Mouse (Mus musculus) urinary bladder, adult 2 months (tissue): ENCODE measurements around the gene Trim7. TPM values are rescaled to one million over a fixed set of nuclear protein-coding genes. Genes with fewer than 3 reads are reported as not detected.
"Not testable (repeated sequence)": the region's sequence is repeated elsewhere in the genome, so short reads cannot be mapped to it uniquely, and the experiment has no call there.

Source experiments
- DNase-seq: peaks from one replicate; pipeline ENCODE4 v3.0.0; 2022; ENCODE audit warnings: low spot score
- polyA plus RNA-seq: library from polyadenylated mRNA; depleted of rRNA; stranded (reverse); fragments of >200 nt; gene quantifications from 2 replicates; pipeline ENCODE4 v1.2.3, GENCODE M21; 2012

Trim7 gene
- polyA plus RNA-seq, 1 experiment, result 16.1 TPM

DNA sequence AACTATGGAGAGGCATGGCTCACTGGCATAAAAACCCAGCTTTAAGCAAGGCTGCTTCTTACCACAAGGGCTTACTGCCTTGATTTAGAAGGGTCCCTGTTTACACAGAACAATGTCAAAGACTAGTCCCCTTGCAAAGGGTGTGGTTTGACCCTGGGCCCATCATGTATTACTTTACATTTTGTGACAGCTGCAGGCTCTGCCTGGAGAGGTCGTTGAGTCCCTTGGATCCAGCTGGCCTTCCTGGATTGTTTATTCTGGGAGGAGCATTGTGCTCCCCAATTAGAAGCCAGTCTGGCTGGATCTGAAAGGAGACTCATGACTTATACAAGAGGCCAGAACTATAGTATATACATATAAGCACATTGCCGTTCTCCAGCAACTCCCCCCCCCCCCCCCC, 24.3 kb downstream of the Trim7 start:
- no peak for DNase-seq

DNA sequence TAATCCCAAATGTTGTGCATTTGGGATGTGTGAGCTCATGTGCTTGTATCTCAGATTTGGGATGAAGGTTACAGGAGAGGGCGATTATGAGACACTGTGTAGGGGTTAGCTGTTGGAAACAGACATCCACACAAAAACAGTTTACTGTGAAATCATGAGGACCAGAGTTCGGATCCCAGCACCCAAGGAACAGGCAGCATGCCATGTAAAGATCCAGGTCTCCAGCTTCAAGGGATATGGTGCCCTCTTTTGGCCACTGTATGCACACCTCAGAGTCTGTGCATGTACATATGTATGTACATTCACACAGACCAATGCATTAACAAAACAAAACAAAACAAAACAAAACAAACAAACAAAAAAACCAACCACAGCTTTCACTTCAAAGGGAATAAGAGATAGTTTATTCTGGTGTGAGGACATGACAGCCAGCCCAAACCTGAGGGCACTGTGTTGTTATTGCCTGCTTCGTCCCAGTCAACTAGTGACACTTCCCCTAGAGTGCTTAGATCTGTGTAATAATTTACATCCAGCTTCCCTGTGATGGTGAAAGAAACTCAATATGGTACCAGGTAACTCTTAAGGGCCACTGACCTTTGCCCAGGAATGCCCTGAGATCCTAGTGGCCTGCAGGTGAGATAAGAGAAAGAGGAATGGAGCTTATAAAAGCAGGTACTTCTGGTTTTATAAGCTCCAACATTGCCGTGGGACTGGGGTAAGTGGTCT, 25.5 kb downstream of the Trim7 start:
- no peak for DNase-seq

DNA sequence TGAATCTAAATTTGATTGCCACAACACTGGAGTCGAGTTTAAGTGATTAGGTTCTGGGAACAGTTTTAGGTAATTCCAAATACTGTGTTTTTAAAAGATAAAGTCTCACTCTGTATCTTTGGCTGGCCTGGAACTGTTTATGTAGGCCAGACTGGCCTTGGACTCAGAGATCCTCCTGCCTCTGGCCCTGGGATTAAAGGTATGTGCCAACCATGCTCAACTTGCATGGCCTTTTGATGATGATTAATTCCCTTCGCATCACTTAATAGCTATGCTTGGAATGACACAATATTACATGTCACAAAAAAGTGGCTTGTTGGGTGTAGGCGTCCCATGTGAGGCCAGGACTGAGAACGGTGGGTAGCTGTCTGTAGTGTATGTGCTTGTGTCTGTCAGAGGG, 26.2 kb downstream of the Trim7 start:
- DNase-seq, result no peak

DNA sequence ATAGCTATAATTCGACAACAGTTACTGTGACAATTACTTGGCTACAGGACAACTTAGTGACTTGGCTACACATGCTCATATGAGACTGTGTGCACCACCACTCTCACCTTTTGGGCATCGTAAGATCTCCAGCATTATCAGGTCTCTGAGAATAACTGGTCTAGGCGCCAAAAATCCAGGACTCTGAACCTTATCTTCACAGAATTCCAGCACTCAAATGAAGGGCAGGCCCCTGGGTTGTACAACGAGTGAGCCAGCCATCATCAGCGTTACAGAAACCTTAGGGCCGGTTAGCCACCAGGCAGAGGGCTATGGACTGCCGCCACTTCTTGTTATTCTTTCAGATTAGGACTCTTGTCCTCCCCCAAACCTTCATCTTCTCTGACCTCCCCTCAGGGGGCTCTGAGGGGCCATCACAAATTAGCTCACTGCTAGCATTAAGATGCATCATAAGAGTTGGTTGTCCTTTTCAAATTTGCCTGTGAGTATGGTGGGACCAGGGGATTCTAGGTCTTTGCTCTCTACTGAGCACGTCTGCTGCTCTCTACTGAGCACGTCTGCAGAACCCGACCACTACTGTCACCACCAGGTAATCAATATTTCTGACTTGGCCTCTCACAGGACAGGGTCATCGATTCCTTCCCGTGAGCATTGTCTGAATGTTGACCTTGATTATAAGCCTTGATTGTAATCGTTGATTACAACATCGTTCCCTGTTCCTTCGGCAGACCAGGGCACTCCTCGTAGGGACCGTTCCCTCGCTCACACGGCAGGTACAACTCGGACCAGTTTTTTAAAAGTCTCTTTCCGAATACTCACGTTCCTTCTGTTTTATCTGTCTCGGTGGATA, 26.9 kb downstream of the Trim7 start:
- DNase-seq, result no peak

DNA sequence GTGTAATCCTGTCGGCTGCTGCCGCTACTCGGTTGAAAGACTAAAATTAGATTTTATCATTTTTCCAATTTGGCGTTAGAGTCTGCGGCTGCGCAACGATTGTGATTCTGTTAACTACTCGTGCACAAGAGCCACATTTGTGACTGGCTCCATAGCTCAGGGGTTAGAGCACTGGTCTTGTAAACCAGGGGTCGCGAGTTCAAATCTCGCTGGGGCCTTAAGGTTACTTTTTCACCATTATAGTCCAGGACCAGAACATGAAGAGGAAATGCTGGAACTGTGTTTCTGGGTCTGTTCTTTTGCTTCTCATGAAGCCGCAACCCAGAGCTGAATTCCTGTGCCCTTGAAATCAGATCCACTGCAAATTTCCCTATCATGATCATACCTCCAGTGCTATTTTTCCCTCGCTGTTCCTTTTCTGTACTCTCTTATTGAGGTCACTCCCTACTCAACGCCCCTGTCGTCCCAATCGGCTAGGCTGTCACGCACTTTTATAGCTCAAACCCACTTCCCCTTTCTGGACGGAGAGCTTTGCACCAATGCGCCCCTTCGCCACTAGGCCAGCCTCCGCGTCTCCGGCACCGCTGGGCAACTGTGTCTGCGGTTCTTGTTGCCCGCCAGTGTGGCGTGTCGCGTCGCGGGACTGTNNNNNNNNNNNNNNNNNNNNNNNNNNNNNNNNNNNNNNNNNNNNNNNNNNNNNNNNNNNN, 27.7 kb downstream of the Trim7 start:
- DNase-seq, result peak; percentile 93

DNA sequence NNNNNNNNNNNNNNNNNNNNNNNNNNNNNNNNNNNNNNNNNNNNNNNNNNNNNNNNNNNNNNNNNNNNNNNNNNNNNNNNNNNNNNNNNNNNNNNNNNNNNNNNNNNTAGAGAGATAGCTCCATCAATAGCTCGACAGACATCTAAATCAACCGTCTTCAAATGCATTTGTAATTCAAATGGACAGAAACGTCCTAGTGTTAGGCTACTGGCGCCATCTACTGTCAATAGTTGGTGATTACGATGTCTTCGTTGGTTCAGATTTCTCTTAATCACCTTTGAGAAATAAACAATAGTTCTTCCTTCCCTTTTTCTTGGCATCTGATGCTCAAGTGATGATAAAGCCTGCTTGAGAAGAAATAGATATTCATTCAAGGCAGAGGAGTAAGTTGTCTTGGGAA, 33.1 kb downstream of the Trim7 start:
- no peak for DNase-seq

DNA sequence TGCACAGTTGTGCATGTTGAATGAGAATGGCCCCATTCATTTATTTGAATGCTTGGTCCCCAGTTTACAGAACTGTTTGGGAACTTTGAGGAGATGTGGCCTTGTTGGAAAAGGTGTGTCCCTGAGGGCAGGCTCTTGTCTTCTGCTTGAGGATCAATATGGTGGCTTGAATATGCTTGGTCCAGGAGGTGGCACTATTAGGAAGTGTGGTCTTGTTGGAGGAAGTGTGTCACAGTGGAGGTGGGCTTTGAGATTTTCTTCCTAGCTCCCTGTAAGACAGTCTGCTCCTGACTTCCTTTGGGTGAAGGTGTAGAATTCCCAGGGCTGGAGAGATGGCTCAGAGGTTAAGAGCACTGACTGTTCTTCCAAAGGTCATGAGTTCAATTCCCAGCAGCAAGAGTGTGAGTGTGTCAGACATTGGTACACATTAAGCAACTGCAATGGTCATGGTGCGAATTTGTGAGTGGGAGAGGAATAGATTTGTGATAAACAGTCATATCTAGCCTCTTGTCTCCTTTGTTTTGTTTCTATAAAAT, 36.9 kb downstream of the Trim7 start:
- DNase-seq, result no peak

DNA sequence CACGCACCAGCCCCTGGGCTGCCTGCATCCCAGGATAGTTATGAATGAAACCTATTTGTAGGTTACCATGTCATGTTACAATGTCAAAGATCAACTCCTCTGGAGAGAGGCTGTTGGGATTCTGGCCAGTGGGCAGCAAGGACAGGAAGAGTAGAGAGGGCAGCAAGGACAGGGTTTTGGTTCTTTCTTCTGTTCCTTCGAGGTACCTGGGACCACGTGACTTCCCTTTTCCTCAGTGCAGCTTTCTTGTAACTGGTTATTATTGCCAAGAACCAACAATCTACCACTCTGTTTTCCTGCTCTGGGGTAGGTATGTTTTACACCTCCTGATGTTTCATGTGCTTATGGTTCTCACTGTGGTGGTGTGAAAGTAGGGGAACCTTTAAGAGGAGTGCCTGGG, 37.9 kb downstream of the Trim7 start:
- no peak for DNase-seq

DNA sequence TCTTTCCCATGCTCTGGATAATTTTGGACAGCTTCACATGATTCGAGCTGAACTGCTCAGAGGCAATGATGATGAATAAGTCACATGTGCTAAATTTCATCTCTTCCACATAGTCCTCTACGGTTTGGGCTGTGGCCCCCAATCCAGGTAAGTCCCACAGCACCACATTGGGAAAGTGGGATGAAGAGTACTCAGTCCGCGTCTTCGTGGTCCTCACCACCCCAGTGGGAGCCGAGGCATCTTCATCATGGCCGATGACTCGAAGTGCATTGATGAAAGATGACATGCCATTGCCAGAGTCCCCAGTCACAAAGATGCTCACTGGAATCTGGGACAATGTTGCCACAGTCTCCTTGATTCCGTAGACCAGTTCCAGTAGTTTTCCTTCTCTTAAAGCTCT, 40.5 kb downstream of the Trim7 start:
- DNase-seq, result no peak

DNA sequence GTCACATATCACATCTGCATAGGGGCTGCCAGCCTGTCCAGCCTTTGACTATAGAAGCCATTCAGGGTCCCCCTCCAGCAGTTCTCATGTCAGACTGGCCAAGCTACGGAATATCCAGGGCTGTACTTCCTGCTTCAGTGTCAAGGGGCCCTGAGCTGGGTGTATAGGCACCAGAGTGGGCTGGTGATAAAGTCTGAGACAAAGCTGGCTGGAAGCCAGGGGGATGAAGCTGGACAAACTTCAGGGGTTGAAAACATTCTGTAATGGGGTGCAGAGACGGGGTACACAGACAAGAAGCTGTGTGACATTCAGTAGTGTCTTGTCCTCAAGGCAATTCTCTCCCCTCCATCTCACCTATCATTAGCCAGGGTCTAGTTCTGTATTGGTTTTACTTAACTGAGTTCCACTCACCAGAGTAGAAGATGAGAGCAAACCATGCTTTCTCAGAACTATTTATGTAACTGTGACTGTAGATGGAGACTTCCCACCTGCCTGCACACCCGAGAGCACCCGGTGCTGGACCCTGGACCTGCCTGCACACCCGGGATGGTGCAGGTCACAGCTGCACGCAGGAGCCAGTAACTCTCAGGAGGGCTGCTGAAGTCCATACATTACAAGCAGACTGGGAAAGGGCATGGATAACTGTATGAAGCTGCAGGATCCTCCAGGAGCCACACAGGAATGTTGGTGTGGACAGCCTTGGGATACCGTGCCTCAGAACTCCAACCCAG, 43.6 kb downstream of the Trim7 start:
- DNase-seq, result no peak

DNA sequence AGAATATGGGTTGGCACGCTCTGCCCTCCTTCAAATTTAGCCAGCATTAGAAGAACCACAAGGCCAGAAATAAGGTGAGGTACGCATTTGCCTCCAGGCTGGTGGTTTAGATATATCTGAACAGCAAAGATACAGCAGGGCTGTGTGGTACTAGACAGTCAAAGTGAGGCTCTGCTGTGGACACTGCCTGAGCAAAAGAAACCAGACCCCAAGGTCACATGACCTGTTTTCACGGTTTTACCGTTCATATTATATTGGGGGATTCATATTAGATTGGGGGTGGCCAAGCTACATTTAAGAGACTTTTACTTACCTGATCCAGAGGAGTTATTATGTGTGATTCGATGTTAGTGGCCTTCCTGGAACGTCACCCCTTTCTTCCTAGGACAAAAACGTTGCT, 44.8 kb downstream of the Trim7 start:
- DNase-seq, result no peak

DNA sequence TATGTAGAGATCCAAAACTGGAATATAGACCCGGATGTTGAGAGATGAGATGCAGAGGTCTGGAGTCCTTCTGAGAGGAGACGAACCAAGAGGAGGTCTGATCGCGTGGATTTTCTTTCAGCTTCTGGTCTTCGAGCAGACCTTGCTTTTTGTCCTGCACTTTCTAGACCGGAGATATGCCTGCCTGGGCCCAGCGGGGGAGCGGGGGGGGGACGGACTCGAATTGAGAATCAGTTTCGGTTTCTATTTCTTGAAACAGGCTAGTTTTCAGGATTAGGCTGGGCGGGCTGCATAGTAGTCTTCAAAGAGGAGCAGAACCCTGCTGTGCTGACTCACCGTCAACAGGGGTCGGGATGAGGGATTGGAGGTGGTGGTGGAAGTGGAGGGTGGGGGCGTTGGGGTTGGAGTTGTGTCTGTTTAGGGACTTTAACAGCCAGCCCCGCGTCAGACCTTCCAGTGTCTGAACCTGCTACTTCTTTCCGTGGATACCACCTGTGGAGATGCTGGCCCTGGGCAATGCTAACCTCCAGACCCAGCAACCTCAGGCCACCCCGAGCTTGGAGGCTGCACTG, 45.3 kb downstream of the Trim7 start, which contains the start of gene Irgm1:
TSS of gene Irgm1 (minus strand) at position 483 of the 572 bp plus-strand sequence.
- no peak for DNase-seq

DNA sequence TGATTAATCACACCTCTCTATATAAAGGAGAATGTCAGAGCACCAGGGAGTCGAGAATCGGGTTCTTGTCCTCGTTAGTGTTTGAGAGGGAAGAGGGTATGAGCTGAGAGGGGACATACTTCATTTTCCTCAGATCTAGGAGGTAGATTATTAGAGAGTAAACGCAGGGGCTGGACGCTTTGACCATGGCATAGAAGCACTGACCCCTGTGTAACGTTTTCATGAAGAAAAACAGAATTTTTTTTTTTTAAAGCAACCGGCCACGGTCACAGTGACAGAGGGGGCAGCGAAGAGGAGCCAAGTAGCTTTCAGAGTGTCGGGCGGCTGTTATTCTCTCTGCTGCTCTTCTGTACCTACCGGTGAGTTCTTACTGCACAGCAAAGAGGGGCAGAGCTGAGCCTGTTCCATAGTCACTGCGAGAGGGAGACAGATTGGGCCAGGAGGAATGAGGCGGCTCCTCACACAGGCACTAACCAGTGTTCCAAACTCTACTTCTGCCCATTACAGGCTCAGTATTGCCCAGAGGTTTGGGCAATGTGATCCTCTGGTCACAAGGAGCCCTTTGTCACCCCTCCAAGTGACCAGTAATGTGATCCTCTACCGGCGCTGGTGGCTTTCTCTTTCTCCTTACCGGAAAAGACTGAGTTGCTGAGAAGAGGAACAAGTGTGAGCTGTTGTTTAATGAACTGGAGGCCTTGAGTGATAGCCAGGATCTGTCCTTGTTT, 46.0 kb downstream of the Trim7 start:
- no peak for DNase-seq

DNA sequence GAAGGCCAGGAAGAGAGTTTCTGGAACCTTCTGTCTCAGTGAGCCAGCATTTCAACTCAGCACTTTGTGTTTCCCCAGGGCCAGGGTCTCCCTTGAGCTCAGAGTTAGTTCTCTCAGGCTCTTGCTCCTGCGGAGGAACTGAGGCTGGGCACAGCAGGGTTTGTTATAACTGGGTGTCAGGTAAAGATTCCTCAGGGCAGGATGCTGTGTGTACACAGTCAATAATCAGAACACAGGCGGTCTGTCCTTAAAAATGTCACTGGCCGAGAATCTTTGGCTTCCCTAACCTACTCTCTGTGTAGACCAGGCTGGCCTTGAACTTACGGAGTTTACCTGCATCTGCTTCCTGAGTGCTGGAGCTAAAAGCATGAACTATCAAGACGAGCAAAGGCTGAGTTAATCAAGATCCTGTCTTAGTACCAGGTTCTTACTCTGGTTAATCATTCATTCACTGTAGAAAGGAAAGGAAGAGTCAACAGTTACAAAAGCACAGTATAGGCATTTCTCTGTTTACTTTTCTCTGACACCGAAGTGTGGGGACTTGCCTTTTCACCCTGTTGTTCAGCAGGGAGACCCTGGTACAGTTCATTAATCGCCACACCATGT, 46.9 kb downstream of the Trim7 start:
- DNase-seq, result no peak

DNA sequence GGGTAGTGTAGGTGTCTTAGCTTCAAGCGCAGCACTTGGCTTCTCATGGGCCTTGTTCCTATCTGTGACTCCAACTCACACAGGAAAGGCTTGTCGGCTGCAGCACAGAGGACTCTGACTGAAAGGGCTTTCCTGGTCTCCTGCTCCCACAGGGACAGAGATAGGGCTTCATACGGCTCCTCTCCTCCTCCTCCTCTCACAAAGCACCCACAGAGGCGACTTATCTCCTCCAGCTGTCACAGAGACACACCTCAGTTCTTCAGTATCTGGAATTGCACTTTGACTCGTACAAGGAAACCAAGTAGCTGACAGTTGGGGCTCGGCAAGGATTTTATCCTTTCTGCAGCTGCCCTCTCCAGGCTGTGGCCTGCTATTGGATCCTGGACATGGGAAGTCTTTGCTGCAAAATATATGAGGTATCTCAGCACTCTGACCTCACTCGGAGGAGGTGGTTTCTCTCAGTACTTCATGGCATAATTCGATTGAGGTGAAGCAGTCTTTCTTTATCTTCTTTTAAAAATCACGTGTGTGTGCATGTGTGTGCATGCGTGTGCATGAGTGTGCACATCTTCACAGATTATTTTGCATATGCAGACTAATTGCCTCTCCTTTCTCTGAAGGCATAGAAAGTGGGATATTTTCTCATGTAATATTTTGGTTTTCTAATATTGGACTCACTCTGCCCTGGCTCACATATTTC, 47.8 kb downstream of the Trim7 start:
- DNase-seq, result no peak

DNA sequence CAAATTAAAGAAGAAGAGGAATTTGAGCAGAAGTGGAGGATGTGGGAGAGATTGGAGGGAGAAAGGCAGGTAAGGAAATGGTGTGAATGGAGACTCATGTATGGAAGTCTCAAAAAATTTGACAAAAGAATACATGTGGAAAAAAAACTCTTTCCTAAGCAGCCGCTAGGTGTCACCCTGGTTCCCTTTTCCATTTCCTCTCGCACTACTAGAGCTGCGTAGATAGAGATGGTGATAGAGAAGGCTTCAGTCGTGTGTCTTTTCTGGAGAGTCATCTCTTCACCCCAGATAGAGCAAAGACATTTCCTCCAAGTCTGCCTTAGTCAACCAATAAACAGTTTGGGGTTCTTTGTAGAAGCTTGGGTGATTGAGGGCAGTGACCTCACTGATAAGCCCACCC, 48.5 kb downstream of the Trim7 start:
- DNase-seq, result no peak

DNA sequence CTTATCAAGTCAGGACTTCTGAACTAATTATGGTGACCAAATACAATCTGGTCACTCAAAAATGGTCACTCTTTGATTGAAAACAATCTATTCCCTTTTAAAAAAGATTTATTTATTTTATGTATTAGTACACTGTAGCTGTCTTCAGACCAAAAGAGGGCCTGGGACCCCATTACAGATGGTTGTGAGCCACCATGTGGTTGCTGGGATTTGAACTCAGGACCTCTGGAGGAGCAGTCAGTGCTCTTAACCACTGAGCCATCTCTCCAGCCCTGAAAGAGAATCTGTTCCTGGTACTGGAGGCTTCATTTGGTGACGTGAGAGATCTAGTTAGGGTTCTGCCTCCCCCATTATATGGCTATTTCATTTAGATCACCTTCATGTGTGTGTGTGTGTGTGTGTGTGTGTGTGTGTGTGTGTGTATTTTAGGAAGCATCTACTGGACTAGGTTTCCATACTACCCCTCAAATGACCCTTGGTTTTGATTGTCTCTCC, 49.5 kb downstream of the Trim7 start:
- DNase-seq, result not testable (repeated sequence)

DNA sequence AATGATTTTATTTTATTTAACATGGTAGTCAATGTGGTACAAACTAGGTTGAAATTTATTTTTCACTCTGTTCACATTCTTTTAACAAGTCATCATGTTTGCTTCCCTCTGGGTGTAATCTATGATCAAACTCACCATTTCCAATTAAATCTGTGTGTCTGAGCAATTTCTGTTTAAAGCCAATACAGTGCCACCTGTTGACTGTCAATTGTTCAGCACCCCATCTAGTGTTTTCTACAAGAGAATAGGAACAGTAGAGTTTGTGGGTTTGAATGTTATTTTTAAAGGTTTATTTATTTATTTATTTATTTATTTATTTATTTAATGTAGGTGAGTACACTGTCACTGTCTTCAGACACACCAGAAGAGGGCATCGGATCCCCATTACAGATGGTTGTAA, 50.7 kb downstream of the Trim7 start:
- DNase-seq, result no peak

DNA sequence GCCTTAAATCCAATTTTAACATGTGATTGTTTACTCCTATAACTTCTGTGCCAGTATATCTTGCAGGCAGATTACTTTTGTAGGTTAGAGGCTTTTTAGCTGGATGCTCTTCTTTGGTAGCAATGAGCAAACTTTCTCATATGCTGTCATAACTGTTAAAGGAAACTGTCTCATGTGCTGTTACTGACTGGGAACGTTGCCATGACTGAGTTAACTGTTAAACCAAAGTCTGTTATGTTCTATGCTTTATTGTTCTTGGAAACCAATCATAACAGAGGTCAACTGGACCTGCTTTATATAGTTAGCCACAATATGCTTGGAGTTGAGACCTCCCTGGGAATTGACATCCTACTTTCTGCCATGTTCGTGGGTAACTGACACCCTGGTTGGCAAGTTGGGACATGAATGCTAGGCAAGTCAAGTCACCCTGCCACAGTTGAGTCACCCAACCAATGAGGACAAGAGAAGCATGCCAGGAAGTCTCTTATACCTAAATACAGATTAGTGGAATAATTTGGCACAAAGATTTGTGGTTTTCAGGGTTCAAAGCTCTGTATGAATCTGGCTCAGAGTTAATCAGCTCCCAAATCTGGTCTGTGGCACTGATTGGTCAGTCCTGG, 73.0 kb downstream of the Trim7 start:
- DNase-seq, result no peak
